Mouse (Mus musculus): Measurements from ENCODE around the gene Ttk. TPM values are rescaled to one million over a fixed set of nuclear protein-coding genes. Genes with fewer than 3 reads are reported as not detected.

Ttk gene
- total RNA-seq, 2 experiments from 2014 or later, result 0.66 to 0.72 TPM

GRCm38 (mm10) chr9:83902086-83902485 is 67.6 kb downstream of the Ttk start:
- DNase-seq, result no peak

- DNase-seq, result no peak
Observed at GRCm38 (mm10) chr9:83905820-83906219, 71.3 kb downstream of the Ttk start.

- DNase-seq, result no peak
Observed at GRCm38 (mm10) chr9:83907017-83907416, 72.5 kb downstream of the Ttk start.

GRCm38 (mm10) chr9:83909836-83910235 is 75.3 kb downstream of the Ttk start:
- DNase-seq, result no peak

- no peak for DNase-seq
Observed at GRCm38 (mm10) chr9:83910926-83911325, 76.4 kb downstream of the Ttk start.

Other genes starting within 250 kb of the Ttk start
- 10 to 100 TPM; 62.1 to 67.0 TPM for gene Elovl4, start 28.4 kb upstream of the Ttk start, total RNA-seq (2021)
- 10 to 100 TPM; 42.1 to 42.4 TPM for gene Bckdhb, start 90.5 kb downstream of the Ttk start, total RNA-seq (2021)

All from layer of hippocampus, postnatal 36 days (tissue).